Mouse (Mus musculus): ENCODE measurements around the gene Olfr128.
"Not testable (repeated sequence)": the region's sequence is repeated elsewhere in the genome, so short reads cannot be mapped to it uniquely, and the experiment has no call there.

Gene Olfr128

DNA sequence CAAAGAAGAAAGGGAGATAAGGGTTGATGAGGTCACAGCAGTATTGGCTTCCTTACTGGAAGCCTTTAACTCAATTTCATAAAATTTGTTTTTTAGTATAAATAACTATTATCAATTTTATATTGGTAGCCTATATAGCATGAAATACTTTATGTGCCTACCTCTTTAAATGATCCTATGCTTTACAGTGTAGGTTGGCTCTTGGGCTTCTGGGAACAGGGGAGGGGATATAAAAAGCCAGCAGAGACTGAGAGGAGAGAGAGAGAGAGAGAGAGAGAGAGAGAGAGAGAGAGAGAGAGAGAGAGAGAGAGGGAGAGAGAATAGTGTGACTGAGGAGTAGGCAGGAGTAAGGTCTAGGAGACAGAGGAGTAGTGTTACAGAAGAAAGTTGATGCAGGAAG is at the start of gene Olfr128:
Gene Olfr128, plus strand, starts transcription at position 301 of the 400 bp plus-strand sequence.
- no peak for ATAC-seq (ENCODE audit: low TSS enrichment)

DNA sequence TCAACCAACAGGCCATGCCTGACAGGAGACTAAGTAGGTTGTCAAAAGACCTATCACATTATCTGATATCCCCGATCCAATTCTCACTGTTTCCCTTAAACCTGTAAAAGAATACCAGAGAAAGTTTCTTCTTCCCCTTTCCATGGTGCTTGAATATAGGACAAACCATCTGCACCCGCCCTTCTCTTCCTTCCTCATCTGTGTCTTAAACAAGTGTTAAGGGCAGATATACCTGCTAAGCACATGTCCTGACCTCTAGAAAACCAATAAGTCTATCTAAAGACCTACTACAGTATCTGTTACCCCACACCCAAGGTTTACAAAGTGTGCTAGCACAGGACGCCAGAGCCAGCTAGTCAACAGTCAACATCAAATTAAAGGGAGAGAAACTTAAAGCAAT is 46.5 kb upstream of the Olfr128 start:
- ATAC-seq (ENCODE audit: low TSS enrichment): no peak

- no peak for ATAC-seq (ENCODE audit: low TSS enrichment)
Measured at GRCm38 (mm10) chr17:37900137-37900536, 20.2 kb upstream of the Olfr128 start, which contains the start of gene Olfr127. Gene Olfr127, plus strand, starts transcription at chr17:37900437.

DNA sequence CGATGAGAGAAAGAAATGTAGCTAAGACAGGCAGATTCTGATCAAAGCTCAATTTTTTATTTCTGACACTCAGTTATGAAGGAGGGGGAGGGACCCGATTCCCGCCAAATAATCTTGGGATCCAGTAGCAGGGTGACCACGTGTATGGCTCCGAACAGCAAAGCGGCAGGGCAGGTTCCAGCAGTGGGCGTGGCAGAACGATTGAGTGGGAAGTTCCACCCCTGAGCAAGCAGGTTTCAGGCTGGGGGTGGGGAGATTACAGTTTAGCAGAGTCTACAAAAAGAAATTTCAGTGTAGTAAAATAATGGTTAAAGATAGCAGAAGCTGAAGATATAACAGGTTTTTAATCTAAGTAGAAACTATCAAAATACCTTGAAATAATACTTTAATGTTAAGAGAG is 13.5 kb upstream of the Olfr128 start:
- not testable (repeated sequence) for ATAC-seq (ENCODE audit: low TSS enrichment)

- ATAC-seq (ENCODE audit: low TSS enrichment): no peak
Measured at GRCm38 (mm10) chr17:37952979-37953378, 32.6 kb downstream of the Olfr128 start, which contains the start of gene Olfr761. Gene Olfr761, minus strand, starts transcription at chr17:37953079.

- no peak for ATAC-seq (ENCODE audit: low TSS enrichment)
Measured at GRCm38 (mm10) chr17:37973591-37973990, 53.2 kb downstream of the Olfr128 start.

All from frontal cortex, adult (tissue).